Mouse (Mus musculus) liver, postnatal 0 days (tissue): ENCODE measurements around the gene Map2k3.

Experiments used
- CTCF ChIP-seq: sonication (generic); IDR thresholded peaks from 2 replicates; pipeline ENCODE4 v1.5.1; 2016; ENCODE audit warnings: antibody characterized with exemption, low read depth
- EP300 ChIP-seq: IDR thresholded peaks from 2 replicates; pipeline ENCODE4 v1.6.1; 2016; ENCODE audit warnings: antibody characterized with exemption, low read depth, mild to moderate bottlenecking

DNA sequence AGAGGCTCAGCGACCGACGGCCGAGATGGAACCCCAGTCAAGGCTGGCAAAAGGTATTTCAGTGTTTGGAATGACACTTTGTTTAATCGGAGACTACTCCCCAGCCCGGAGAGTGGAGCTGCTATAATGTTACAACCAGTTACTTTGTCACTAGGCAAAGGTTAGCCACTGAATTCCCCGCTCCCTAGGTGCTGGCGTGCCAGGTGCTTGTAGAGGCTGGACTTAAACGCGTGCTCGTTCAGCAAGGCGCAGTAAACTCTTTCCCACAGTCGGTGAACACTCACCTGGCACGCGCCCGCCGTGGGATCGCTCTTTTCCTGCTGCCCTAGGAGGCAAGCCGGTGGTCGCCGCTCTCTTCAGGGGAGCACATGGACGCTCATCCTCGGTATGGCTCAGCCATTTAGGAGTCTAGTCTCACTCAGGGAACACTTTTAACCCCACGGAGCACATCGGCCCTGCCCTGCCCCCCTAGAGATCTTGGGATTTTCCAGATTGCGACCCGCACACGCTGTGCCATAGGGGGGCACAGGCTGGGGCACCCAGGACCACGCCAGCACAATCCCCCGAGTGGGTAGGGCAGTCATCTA, 458 bp upstream of the Map2k3 start:
- TF ChIP-seq CTCF, result no peak
- TF ChIP-seq EP300, result no peak
